Mouse (Mus musculus) right cerebral cortex, adult 18-20 months (tissue): ENCODE data around the gene Nup210l.
A peak's percentile ranks its signal among the peaks of the same experiment; 100 is the strongest.

ENCODE experiments used
- DNase-seq: peaks from one replicate; pipeline ENCODE4 v3.0.0; 2022; ENCODE audit warnings: mixed read lengths

Nup210l gene

DNA sequence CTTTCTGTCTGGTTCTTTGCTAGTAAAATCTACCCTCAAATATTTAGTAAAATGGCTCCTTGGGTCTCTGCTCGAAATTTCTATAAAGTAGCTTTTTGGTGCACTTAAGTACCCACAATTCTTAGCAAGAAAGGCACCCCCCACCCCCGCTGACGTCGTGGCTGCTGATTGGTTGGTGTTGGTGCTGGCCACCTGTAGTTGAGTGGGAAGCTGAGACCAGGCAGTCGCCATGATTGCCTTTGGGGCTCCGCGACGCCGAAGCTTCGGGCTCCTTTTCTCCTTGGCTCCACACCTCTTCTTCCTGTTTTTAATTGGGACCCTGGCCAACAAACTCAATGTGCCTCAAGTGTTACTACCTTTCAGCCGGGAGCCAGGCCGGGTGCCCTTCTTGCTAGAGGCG is at the start of gene Nup210l:
TSS of gene Nup210l (plus strand) at position 195 of the 400 bp plus-strand sequence.
- no peak for DNase-seq

GRCm38 (mm10) chr3:90061549-90061948 is 42.4 kb upstream of the Nup210l start:
- no peak for DNase-seq

GRCm38 (mm10) chr3:90062539-90062938 is 41.4 kb upstream of the Nup210l start:
- DNase-seq = no peak

- no peak for DNase-seq
Observed at GRCm38 (mm10) chr3:90064383-90064782, 39.5 kb upstream of the Nup210l start.

DNA sequence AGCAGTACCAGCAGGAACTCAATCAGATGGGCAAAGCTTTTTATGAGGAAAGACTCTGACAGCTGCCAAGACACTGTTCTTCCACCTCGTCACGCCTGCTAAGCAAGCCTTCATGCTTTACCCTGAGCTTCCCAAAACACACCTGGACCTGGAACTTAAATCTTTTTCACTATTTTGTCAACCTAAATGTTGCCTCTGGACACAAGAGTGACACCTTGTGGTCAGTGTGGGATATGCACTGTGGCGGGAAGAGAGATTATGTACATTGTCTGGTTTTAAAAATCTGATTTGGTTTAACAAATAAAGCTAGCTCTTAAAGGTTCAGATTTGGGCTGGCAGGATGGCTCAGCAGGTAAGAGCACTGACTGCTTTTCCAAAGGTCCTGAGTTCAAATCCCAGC is 38.4 kb upstream of the Nup210l start:
- peak; percentile 33 for DNase-seq

DNA sequence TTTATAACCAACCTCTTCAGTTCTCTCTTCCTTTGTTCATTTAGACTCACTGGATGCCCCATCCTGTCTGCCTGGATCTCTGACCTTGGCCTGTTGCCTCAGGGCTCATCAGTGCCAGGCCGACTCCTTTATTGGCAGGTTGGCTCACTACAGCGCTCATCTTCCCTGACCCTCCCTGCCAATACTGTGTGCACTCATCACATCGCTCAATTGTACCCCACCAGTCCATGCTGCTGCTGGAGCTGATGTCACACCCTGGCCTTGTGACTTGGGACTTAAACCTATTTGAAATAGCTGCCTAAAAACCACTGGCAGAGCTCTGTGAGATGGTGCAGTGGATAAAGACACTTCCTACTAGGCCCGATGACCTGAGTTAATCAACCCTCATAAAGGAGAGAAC is 36.1 kb upstream of the Nup210l start:
- no peak for DNase-seq

- no peak for DNase-seq
Observed at GRCm38 (mm10) chr3:90069688-90070087, 34.2 kb upstream of the Nup210l start.

GRCm38 (mm10) chr3:90072294-90072693 is 31.6 kb upstream of the Nup210l start, which contains the start of gene Tpm3:
Tpm3 (plus strand) TSS chr3:90072649.
- DNase-seq = no peak

DNA sequence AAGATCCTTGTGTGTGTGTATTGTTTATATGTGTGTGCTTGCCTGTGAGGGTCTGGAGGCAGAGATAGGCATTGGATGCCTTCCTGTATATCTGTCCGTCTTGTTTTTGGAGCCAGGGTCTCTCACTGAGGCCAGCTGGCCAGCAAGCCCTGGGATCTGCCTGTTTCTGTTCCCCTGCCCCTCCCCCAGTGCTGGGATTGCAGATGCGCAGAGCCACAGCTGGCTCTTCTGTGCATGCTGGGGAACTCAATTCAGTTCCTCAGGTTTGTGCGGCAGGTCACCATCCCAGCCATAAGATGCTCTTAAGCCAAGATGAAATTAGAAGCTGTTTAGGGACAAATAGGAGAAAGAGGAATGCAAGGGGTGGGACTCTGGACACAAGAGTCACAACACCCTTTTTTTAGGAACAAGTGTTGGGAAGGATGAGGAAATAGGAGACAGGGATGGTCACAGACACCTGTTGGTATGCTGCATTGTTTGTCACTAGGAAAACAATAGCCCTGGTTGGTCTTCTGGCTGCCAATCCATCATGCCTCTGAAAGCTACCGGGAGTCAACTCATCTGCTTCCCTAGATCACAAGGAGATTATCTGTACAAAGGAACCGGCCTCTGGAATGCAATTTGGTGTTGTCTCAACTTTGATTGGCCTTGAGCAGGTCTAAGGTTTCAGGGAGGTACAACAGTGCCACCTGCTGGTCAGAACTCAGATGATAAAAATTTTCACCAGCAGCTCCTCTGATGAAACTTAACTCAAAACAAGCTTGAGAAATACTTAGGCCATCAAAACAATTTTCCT is 26.8 kb upstream of the Nup210l start:
- peak; percentile 73 for DNase-seq

GRCm38 (mm10) chr3:90078224-90078623 is 25.7 kb upstream of the Nup210l start:
- DNase-seq = no peak

- peak; percentile 95 for DNase-seq
Observed at GRCm38 (mm10) chr3:90079133-90079762, 24.7 kb upstream of the Nup210l start.

GRCm38 (mm10) chr3:90079763-90080497 is 24.0 kb upstream of the Nup210l start:
- peak; percentile 63 for DNase-seq

DNA sequence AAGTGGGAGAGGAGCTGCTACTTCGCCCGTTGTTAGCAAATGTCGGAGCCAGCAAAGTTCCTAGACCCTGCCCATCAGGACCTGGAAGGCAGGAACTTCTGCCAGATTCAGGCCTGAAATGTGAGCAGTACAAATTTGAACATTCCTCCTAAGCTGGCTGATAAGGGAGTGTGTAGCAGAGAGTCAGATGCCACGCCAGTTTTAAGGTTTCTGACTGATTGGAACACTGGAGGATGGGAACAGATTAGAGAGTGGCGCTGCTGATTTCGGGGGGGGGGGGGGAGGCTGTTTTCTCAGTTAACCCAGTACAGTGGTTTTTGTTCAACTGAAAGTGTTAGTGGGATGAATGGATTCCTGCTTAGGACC is 23.5 kb upstream of the Nup210l start:
- no peak for DNase-seq

GRCm38 (mm10) chr3:90081365-90082240 is 22.3 kb upstream of the Nup210l start:
- DNase-seq = no peak

DNA sequence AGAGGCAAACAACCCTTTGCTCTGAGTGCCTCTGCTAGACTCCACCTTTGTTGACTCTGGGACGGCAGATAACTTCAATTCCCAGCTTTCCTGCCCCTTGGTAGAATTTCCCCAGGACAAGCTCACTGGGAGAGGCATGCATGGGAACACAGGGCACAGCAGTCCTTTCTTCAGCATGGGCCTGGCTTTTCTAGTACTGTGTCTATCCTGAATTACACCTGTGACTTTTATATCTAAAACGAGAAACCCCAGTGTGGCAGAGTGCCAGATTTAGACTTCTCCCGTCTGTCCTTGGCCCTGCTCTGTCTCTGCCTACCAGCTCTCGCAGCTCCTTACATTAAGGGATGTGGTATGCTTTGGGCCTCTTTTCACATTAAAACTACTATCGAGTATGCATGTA is 20.9 kb upstream of the Nup210l start:
- no peak for DNase-seq

DNA sequence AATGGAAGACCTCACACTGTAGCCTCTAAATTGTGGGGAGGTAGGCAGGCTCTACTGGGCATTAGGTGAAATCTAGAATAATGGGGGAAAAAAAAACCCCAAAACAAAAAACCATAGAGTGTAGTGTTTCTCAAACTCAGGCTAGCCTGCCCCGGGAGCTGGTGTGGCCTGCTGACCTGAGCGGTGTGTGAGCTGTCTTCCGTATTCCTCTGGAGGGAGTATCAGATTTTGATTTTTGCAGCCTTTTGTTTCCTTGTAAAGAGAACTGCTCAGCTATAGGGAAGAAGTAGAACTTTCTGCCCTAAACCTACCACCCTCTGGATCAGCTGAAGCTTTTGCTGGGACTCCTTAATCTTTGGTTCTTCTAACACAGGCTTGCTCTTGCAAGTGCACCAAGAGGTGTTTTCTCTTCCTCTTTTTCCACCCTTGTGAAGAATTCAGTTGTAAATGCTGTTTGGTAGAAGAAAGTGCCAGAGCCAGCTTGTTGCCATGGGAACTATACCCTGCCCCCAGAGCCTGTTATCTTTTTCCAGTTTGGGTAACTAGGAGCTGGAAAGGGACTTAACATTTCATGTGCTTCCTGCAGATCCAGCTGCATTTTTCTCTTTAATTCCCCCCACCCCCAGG is 20.1 kb upstream of the Nup210l start:
- peak; percentile 74 for DNase-seq

DNA sequence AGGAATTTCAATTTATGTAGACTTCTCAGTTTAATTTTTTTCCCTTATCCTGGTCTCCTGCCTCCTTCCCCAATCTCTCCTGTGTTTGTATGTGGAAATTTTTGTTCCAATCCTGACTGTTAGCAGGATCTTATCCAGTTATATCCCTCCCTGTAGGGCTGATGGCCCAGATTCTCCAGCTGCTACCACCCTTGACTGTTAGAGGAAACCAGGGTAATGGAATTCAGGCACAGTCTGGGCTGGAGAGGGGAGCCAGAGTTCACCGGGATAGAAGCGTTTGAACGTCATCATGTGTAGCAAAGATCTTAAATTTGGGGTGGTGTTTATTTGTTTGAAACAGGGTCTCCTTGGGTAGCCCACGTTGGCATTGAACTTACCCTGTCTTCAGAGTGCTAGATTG is 19.1 kb upstream of the Nup210l start:
- DNase-seq = no peak

- DNase-seq = no peak
Observed at GRCm38 (mm10) chr3:90085281-90085680, 18.7 kb upstream of the Nup210l start.

GRCm38 (mm10) chr3:90086068-90086467 is 17.9 kb upstream of the Nup210l start:
- DNase-seq = no peak

GRCm38 (mm10) chr3:90088617-90089016 is 15.3 kb upstream of the Nup210l start:
- no peak for DNase-seq

- DNase-seq = no peak
Observed at GRCm38 (mm10) chr3:90090892-90091291, 13.0 kb upstream of the Nup210l start.

GRCm38 (mm10) chr3:90094453-90094852 is 9.5 kb upstream of the Nup210l start:
- DNase-seq = no peak
